Mouse (Mus musculus) heart, embryonic 11.5 days (tissue): ENCODE data around the gene Cemip. TPM values are rescaled to one million over a fixed set of nuclear protein-coding genes. Genes with fewer than 3 reads are reported as not detected.

Experiments used
- ATAC-seq: fragments of 200-750 bp; cut with Nextera tagmentation; replicated peaks from 2 replicates; pipeline ENCODE4 v1.8.0; 2017; ENCODE audit warnings: moderate library complexity; ENCODE audit not compliant: insufficient number of reproducible peaks, low FRiP score, low TSS enrichment
- H3K27ac ChIP-seq: fragments of 300-500 bp; sonication (generic); 2 replicates; pipeline ENCODE4 v1.5.1; 2014; ENCODE audit warnings: mild to moderate bottlenecking, low read depth, low read length
- H3K27me3 ChIP-seq: fragments of 300-500 bp; sonication (generic); 2 replicates; pipeline ENCODE4 v1.6.1; 2014; ENCODE audit warnings: mild to moderate bottlenecking, low read length, mixed read lengths; ENCODE audit not compliant: control insufficient read depth, insufficient read depth
- H3K36me3 ChIP-seq: fragments of 300-500 bp; sonication (generic); 2 replicates; pipeline ENCODE4 v1.6.1; 2014; ENCODE audit warnings: mild to moderate bottlenecking, low read length, moderate library complexity, mixed read lengths; ENCODE audit not compliant: control insufficient read depth, insufficient read depth
- H3K4me1 ChIP-seq: fragments of 300-500 bp; sonication (generic); 2 replicates; pipeline ENCODE4 v1.6.1; 2014; ENCODE audit warnings: low read length; ENCODE audit not compliant: control insufficient read depth, insufficient read depth
- H3K4me2 ChIP-seq: fragments of 300-500 bp; sonication (generic); 2 replicates; pipeline ENCODE4 v1.6.1; 2014; ENCODE audit warnings: mild to moderate bottlenecking, moderate library complexity
- H3K4me3 ChIP-seq: fragments of 300-500 bp; sonication (generic); 2 replicates; pipeline ENCODE4 v1.5.1; 2014; ENCODE audit warnings: low read depth, low read length
- H3K9ac ChIP-seq: fragments of 300-500 bp; sonication (generic); 2 replicates; pipeline ENCODE4 v1.6.1; 2014; ENCODE audit warnings: mild to moderate bottlenecking, low read depth, low read length, moderate library complexity
- H3K9me3 ChIP-seq: fragments of 300-500 bp; sonication (generic); replicated peaks from 2 replicates; pipeline ENCODE4 v1.6.1; 2016; ENCODE audit warnings: low read length; ENCODE audit not compliant: control insufficient read depth
- whole genome bisulfite sequencing: fragments of 180-500 bp; shearing (Covaris S2); extraction: QIAGEN DNeasy Blood & Tissue Kit; methylation state at CpG from one replicate; pipeline ENCODE4 v1.1.7; 2014; ENCODE audit not compliant: insufficient replicate concordance; 5-methylcytosine and 5-hydroxymethylcytosine counted together
- polyA plus RNA-seq: library from polyadenylated mRNA; unstranded; fragments of >200 nt; fragmentation: Nextera tagmentation; extraction: Ambion mirVana; gene quantifications from 2 replicates; pipeline ENCODE4 v1.2.1, GENCODE M21; 2014

Gene Cemip
- polyA plus RNA-seq, 1 experiment from 2014 or later, result 0.82 TPM

GRCm38 (mm10) chr7:84015050-84015449 is 71.3 kb downstream of the Cemip start:
- Histone ChIP-seq H3K9me3 (no peaks in the 10 kb centered on the region), H3K4me3 (no peak overlapping the region), H3K36me3 (no peaks in the 10 kb centered on the region), H3K27me3 (no peaks in the 10 kb centered on the region), H3K4me2 (no peak overlapping the region), H3K9ac (no peak overlapping the region), H3K27ac (no peak overlapping the region), H3K4me1 (no peaks in the 10 kb centered on the region)
- ATAC-seq, result no peak
- 80% methylated on average over 1 of the region's 1 CpGs for WGBS

DNA sequence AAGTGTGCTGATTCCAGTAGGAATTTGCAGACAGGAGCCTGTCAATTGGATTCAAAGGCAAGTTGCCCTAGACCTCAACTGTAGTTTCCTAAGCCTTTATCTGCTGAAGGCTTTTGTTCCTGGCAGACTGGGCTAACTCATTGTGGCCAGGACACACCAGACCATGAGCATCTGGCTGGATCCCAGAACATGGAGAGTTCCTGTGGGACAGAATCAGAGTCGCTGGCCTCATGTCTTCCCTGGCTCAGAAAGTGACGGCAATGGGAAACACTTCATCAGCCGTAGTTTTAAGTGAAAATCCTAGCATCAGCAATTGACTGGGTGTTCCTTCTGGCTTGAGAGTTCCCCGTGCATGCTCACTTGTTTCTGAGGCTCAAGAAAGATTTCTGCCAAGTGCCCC is 72.6 kb downstream of the Cemip start:
- Histone ChIP-seq H3K27ac (no peak overlapping the region), H3K27me3 (no peaks in the 10 kb centered on the region), H3K36me3 (no peaks in the 10 kb centered on the region), H3K4me1 (no peaks in the 10 kb centered on the region), H3K9me3 (no peaks in the 10 kb centered on the region), H3K9ac (no peak overlapping the region), H3K4me2 (no peak overlapping the region), H3K4me3 (no peak overlapping the region)
- 74% methylated on average over 4 of the region's 4 CpGs for WGBS
- no peak for ATAC-seq

GRCm38 (mm10) chr7:84004357-84004756 is 81.9 kb downstream of the Cemip start:
- H3K27ac ChIP-seq, result no peak overlapping the region
- 77% methylated on average over 6 of the region's 6 CpGs for WGBS
- no peaks in the 10 kb centered on the region for H3K27me3 ChIP-seq
- no peaks in the 10 kb centered on the region for H3K36me3 ChIP-seq
- H3K4me1 ChIP-seq, result no peaks in the 10 kb centered on the region
- H3K9me3 ChIP-seq, result no peaks in the 10 kb centered on the region
- H3K9ac ChIP-seq, result no peak overlapping the region
- no peak overlapping the region for H3K4me2 ChIP-seq
- no peak overlapping the region for H3K4me3 ChIP-seq
- ATAC-seq, result no peak

DNA sequence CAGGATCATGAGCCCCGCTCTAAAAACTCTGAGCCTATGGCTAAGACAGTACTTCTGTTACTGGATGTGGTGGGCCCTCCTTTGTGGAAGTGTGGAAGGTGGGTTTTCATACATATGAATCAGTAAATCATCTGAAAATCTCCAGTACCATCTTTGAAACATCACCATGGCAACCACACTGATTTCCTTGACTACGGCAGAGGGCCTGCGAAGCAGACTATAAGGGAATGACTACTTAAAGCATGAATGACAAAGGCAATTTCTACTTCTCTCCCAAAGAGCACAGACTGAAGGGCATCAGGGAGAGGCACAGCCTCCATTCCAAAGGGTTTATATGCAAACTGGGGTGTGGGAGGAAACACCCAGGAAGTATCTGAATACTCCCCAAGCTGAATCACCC is 84.8 kb downstream of the Cemip start:
- no peak for ATAC-seq
- no peaks in the 10 kb centered on the region for H3K27me3 ChIP-seq
- no peak overlapping the region for H3K4me2 ChIP-seq
- WGBS, result 88% methylated on average over 3 of the region's 3 CpGs
- no peak overlapping the region for H3K9ac ChIP-seq
- no peaks in the 10 kb centered on the region for H3K36me3 ChIP-seq
- no peak overlapping the region for H3K27ac ChIP-seq
- no peaks in the 10 kb centered on the region for H3K4me1 ChIP-seq
- no peak overlapping the region for H3K4me3 ChIP-seq
- no peaks in the 10 kb centered on the region for H3K9me3 ChIP-seq

DNA sequence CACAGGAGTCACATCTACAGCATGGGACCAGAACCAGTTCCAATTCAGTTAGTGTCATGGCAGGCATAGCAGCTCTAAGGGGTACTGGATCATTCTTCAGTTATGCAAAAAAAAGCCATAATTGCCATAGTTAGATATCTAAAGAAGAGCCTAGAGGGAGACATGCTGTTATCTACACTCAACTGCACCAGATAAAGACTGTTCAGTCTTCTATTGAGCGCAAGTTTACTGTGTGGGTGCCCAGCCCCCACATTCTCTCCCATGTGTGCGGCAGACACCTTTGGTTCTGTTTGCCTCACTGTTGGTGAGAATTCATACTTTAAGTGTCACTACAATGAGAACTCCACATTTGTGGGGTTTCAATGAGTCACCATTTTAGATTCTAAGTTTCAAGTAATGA is 85.6 kb downstream of the Cemip start:
- WGBS, result 74% methylated on average over 2 of the region's 2 CpGs
- no peaks in the 10 kb centered on the region for H3K9me3 ChIP-seq
- no peaks in the 10 kb centered on the region for H3K36me3 ChIP-seq
- no peak overlapping the region for H3K9ac ChIP-seq
- no peak for ATAC-seq
- no peak overlapping the region for H3K27ac ChIP-seq
- H3K4me3 ChIP-seq, result no peak overlapping the region
- no peaks in the 10 kb centered on the region for H3K27me3 ChIP-seq
- no peaks in the 10 kb centered on the region for H3K4me1 ChIP-seq
- no peak overlapping the region for H3K4me2 ChIP-seq

DNA sequence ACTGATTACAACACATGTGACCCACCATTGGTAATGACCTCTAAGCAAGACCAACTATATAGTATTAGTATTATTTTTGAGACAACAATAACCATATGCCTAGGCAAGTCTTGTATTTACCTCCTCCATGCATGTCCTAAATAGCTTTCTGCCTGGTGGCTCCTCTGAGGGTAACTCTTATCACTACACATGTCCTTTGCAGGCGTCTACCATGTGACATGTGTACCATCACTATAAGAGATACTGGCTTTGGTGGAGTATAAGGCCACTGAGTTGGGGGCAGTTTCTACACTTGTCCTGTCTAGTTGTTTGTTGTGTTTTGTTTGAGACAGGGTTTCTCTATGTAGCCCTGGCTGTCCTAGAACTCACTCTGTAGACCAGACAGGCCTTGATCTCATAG is 86.7 kb downstream of the Cemip start:
- WGBS, result 53% methylated on average over 1 of the region's 1 CpGs
- no peak overlapping the region for H3K27ac ChIP-seq
- no peak overlapping the region for H3K4me2 ChIP-seq
- H3K9ac ChIP-seq, result no peak overlapping the region
- no peaks in the 10 kb centered on the region for H3K9me3 ChIP-seq
- no peak overlapping the region for H3K4me3 ChIP-seq
- H3K27me3 ChIP-seq, result no peaks in the 10 kb centered on the region
- H3K36me3 ChIP-seq, result no peaks in the 10 kb centered on the region
- no peak for ATAC-seq
- H3K4me1 ChIP-seq, result no peaks in the 10 kb centered on the region

GRCm38 (mm10) chr7:83994348-83994747 is 92.0 kb downstream of the Cemip start:
- no peak overlapping the region for H3K9ac ChIP-seq
- H3K4me2 ChIP-seq, result no peak overlapping the region
- no peak overlapping the region for H3K4me3 ChIP-seq
- H3K9me3 ChIP-seq, result no peaks in the 10 kb centered on the region
- H3K27ac ChIP-seq, result no peak overlapping the region
- WGBS, result 93% methylated on average over 1 of the region's 1 CpGs
- no peaks in the 10 kb centered on the region for H3K27me3 ChIP-seq
- H3K36me3 ChIP-seq, result no peaks in the 10 kb centered on the region
- no peaks in the 10 kb centered on the region for H3K4me1 ChIP-seq
- no peak for ATAC-seq

- Histone ChIP-seq H3K4me3 (no peak overlapping the region), H3K27me3 (no peaks in the 10 kb centered on the region), H3K27ac (no peak overlapping the region), H3K9ac (no peak overlapping the region), H3K36me3 (no peaks in the 10 kb centered on the region), H3K9me3 (no peaks in the 10 kb centered on the region), H3K4me2 (no peak overlapping the region), H3K4me1 (no peaks in the 10 kb centered on the region)
- no peak for ATAC-seq
- WGBS, result 87% methylated on average over 4 of the region's 4 CpGs
Observed at GRCm38 (mm10) chr7:83989294-83989693, 97.0 kb downstream of the Cemip start.

DNA sequence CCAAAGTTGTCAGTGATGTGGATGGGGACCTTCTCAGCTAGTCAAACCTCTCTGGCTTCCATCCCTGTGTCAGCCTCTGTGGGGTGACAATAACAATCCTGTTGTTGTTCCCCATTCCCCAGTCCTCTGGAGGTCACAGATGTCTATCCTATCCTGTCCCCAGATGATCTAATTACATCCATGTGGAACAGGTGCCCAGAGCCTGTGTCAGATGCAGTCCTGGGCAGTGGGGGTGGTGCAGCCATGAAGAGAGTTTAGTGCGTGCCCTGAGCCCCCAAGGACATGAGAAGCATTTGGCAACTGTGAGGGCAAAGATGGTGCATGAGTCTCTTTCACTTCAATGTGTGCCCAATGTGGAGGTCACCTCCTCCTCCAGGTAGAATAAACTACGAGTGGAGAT is 100.6 kb downstream of the Cemip start:
- Histone ChIP-seq H3K27ac (no peak overlapping the region), H3K9me3 (no peaks in the 10 kb centered on the region), H3K4me3 (no peak overlapping the region), H3K36me3 (no peaks in the 10 kb centered on the region), H3K4me1 (no peaks in the 10 kb centered on the region), H3K27me3 (no peaks in the 10 kb centered on the region), H3K4me2 (no peak overlapping the region), H3K9ac (no peak overlapping the region)
- no peak for ATAC-seq
- 80% methylated on average over 2 of the region's 2 CpGs for WGBS
